Mouse (Mus musculus) fibroblast of lung, adult 2 months (primary cell): Measurements from ENCODE around the gene Zfp408.
"Not testable (repeated sequence)": the region's sequence is repeated elsewhere in the genome, so short reads cannot be mapped to it uniquely, and the experiment has no call there.

Source experiments
- DNase-seq: peaks from one replicate; pipeline ENCODE4 v3.0.0-alpha.2; 2011; ENCODE audit warnings: low read depth

Gene Zfp408

DNA sequence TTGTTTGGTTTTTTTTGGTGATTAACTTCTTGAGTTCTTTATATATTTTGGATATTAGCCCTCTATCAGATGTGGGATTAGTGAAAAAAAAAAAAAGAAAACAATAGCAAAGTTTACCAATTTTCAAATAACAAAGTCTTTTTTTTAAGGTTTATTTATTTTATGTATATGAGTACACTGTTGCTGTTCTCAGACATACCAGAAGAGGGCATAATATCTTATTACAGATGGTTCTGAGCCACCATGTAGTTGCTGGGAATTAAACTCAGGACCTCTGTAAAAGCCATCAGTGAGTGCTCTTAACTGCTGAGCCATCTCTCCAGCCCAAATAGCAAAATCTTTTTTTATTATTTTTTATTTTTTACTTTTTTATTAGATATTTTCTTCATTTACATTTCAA lies 40.2 kb downstream of the Zfp408 start:
- not testable (repeated sequence) for DNase-seq

DNA sequence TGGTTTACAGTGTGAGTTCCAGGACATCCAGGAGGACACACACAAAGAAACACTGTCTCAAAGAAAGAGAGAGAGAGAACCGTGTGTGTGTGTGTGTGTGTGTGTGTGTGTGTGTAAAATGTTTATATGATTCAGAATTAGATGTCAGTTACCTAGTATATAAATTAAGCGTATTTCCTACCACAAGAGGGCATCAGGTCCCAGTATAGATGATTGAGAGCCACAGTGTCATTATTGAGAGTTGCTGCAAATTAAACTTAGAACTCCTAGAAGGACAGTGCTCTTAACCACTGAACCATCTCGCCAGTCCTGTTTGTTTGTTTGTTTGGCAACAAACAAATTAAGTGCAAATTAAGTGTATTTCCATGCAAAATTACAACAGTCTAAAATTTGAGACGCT lies 47.2 kb downstream of the Zfp408 start:
- DNase-seq = no peak

DNA sequence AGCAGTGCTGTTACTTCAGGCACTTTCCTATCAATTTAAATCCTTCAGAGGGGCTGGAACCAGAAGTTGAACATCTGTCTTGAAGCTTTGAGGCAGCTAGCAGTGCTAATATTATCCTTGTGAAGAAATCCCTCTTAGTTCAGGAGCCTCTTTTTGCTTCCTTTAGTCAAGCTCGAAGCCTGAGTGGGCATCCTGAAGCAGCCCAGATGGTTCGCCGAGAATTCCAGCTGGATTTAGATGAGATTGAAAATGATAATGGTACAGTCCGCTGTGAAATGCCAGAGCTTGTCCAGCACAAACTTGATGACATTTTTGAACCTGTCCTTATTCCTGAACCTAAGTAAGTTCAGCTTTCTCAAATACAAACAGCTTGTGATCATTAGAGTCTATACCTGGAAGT lies 49.1 kb downstream of the Zfp408 start:
- DNase-seq = no peak
